Mouse (Mus musculus): ENCODE data around the gene Tmem184b.

The Tmem184b gene

DNA sequence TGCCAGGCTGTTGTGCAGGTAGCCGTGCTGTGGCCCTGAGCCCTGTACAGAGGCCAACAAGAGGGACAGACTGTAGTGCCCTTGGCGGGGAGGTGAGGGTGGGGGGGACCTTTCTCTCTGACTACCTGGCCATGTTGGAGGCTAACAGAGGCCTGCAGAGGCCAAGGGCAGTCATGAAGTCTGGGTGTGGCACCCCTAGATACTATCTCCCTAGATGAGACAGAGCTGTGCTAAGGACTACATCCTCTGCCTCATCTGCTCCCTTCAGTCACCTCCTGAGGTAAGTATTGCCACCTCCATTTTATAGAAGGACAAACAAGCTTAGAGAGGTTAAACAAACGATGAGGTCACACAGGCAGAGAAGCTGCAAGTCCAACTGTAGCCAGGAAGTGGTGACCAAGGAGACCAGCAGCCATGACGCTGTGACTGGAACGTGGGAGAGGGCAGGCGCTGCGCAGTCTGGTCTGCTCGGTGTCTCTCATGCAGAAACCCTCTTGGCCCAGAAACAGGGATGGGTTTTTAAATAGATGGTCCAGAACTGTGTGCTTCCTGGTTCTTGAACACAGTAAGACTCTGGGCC lies 34.4 kb downstream of the Tmem184b start:
- no peak for DNase-seq (ENCODE audit: low read depth, low spot score)

DNA sequence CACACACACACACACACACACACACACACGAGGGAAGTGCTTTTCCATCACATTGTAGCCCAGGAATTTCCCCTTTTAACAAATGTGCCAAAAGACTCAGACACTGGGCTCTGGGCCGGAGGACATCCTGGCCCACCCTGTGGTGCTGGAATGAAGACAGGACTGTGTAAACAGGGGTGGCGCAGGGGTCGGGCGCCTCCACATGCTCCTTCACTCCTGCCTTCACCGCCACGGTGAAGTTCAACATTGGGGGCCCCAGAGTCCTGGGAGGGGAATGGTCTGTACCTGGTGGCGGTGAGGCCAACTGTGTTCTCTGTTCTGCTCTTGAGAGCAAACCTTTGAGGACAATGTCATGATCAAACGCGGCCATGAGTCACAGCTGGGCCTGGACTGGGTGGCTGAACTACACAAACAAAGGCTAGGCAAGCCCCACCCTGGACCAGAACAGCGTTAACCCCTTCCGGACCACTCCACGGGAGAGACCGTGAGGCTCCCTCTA lies 35.0 kb downstream of the Tmem184b start:
- DNase-seq (ENCODE audit: low read depth, low spot score), result no peak

DNA sequence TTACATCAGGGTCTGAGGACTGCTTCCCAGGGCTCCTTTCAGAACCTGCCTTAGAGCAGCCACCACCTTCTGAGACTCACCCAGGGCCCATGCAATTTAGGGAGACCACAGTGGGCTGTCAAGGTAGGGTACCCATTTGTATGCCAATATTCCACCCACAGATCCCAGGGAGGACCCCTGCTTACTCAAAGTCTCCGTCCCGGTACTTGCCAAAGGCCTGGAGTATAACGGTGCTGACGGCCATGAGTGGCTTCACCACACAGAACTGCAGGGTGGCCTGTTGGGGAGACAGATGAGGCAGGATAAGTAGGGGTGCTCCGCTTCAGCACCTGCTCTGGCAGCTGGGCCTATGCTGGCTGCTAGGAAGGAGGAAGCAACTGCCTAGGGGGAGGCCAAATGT lies 37.0 kb downstream of the Tmem184b start:
- DNase-seq (ENCODE audit: low read depth, low spot score), result no peak

DNA sequence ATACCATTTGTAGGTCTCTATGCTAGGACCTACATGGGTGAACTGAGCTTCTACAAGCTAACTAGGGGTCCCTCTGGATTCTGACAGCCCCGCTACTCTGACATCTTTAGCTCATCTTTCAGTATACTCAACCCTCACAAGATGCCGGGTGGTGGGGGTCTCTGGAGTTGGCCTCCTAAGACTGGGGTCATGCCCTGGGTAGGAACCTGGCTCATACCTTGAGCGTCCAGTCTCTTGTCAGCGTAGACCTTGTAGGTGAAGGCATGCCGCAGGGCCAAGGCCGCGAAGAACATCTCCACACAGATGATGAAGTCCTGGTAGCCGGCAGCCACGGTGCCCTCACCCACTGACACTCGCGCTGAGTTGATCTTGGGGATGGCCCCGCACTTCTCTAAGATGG lies 38.3 kb downstream of the Tmem184b start:
- DNase-seq (ENCODE audit: low read depth, low spot score), result no peak

DNA sequence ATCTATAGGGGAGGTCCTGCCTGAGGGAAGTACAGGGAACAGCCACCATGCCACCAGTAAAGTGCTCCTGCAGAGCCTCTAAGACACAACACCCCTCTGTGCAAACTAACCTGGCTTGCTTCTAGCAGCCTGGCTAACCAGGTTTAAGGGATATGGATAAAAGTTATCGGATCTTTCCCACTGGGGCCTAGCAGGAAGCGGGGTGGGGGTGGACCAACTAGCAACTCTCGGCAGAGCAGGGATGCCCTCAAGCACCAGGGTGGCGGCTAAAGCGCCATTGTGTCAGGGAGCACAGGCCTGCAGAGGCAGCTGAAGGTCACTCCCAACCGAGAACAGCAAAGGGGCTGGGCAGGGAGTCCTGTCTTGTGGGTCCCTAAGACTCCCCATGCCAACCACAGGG lies 39.2 kb downstream of the Tmem184b start:
- no peak for DNase-seq (ENCODE audit: low read depth, low spot score)

DNA sequence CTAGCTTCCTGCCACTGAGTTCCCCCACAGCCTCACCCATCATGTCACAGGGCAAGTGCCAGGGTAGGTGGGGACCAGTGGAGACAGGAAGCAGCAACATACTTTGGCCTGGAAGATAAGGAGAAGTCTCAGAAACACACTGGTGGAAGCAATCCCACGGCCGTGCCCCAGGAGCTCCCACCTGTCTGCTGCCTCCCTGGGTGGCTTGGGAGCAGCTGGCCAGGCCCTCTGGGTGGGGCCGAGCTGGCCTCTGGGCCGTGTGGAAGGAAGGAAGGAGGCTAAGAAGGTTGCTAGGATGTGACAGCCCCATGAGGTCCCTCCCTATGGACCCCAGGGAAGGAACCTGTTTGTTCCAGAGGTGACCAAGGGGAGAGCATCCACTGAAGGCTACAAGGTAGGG lies 42.3 kb downstream of the Tmem184b start:
- no peak for DNase-seq (ENCODE audit: low read depth, low spot score)

DNA sequence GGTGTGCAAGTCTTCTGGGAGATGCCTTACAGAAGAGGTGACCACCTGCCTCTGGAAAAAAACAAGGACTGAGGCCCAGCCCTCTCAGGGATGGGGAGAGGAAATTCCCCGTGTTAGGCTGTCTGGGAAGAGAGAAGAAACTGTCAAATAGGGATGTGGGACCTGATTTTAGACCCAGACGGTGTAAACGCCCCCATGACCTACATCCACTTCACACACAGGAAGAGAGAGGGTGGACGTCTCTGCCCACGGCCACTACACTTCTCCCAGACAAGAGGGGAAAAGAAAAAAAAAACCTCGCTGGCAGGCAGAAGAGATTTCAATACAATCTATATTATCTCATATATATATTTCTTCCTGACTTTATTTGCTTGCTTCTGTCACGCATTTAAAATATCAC lies 43.0 kb downstream of the Tmem184b start:
- peak; percentile 63 for DNase-seq (ENCODE audit: low read depth, low spot score)

DNA sequence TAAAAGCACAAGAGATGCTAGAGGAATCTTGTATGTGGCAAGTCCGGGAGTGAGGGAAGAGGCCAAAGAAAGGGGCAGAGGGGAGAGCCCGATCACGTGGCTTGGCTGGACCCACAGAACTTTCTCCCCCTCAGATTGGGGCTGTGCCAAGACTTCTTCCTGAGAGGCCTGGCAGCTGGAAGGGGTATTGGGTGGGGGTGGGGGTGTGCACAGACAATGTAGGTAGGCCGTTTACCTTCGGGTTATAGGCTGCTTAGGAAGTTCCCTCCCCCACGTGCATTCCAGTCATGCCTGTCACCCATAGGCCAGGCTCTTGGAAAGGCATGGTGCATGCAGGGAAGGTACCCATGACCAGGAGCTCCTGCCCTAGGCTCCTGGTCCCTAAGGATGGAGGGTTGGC lies 43.4 kb downstream of the Tmem184b start:
- DNase-seq (ENCODE audit: low read depth, low spot score), result no peak

DNA sequence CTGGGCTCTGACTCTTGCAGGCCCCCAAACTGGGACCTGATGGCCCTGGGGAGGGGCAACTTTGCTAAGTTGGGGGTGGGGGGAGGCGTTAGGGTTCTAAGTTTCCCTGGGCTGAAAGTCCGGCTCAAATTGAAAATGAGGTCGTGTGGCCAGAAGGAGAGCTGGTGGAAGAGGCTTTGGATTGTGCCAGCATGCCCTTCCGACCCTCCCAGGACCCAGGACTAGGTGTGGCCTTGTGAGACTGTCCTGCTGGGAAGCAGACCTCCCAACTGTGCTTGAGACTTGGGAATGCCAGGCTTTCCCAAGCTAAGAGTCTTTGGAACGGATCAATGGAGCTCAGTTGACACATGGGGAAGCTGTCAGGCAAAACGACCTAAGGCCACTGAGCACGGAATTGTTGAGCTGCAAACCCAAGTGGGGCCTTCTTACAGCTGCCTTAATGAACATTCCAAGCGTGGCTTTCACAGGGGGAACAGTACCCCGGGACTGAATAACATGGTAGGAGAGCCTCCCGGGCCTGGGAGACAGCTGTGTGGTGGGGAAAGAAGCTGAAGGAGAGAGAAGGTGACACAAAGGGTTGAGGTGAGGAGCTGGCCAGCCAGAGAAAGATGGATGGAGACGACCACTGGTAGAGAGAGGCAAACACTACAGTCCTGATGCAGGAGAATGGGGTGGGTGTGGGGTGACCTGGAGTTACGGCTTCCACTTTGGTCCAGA lies 45.2 kb downstream of the Tmem184b start:
- no peak for DNase-seq (ENCODE audit: low read depth, low spot score)

DNA sequence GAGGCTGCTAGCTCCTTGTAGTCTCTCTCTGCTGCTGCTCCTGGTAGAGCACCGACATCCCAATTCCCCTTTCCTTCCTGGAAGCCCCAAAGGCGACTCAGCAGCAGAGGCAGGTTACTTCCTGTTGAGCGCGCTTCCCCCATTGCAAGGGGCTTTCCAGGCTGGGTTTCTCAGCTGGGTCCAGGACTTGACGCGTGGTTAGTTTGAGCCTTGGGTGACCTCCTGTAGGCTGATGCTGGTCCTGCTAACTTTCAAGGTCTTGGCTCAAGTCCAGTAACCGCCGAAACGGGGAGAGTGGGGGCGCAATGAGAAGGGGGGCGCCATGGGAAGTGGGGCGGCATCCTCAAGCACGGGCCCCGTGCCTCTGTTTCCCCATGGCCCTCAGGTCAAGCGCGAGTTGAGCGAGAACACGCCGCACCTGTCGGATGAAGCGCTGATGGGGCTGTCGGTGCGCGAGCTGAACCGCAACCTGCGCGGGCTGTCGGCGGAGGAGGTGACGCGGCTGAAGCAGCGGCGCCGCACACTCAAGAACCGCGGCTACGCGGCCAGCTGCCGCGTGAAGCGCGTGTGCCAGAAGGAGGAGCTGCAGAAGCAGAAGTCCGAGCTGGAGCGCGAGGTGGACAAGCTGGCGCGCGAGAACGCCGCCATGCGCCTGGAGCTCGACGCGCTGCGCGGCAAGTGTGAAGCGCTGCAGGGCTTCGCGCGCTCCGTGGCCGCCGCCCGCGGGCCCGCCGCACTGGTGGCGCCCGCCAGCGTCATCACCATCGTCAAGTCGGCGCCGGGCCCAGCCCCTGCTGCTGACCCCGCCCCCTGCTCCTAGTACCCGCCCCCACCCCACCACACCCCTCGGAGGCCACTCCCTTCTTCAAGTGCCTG lies 46.1 kb downstream of the Tmem184b start:
- DNase-seq (ENCODE audit: low read depth, low spot score), result peak; percentile 83

DNA sequence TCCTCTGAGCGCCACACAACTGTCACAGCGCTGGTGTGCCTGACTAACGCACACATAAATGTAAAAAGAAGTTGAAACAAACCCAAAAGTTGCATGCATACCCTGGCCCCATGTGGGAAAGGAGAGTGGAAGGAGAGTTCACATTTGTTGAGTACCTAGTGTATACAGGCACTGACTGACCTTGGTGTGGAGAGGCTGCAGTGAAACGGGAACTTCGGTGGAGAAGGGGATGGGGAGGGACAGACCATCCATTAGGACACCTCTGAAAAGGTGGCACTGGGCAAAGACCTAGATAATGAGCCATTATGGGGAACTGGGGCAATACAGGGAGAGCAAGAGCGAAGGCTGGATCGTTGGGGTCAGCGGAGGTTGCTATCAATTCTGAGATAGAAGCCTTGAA lies 46.9 kb downstream of the Tmem184b start:
- DNase-seq (ENCODE audit: low read depth, low spot score), result no peak

DNA sequence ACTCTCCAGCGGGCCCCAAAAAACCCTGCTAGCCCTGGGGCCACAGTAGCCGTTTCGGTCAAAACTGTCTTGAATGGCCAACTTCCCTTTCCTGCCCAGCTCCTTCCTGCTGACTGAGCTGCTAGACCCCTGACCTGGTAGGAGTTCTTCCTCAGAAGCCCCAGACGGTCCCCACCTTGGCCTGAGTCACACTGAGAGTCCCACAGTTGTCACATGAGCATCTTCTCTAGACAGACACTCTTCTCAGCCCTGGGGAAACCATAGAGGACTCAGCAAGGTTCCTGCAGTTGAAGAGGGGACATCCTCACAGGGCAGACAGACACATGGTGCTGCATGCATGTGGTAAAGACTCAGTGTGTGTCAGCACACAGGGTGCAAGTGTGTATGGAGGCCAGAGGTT lies 48.8 kb downstream of the Tmem184b start:
- DNase-seq (ENCODE audit: low read depth, low spot score), result no peak

DNA sequence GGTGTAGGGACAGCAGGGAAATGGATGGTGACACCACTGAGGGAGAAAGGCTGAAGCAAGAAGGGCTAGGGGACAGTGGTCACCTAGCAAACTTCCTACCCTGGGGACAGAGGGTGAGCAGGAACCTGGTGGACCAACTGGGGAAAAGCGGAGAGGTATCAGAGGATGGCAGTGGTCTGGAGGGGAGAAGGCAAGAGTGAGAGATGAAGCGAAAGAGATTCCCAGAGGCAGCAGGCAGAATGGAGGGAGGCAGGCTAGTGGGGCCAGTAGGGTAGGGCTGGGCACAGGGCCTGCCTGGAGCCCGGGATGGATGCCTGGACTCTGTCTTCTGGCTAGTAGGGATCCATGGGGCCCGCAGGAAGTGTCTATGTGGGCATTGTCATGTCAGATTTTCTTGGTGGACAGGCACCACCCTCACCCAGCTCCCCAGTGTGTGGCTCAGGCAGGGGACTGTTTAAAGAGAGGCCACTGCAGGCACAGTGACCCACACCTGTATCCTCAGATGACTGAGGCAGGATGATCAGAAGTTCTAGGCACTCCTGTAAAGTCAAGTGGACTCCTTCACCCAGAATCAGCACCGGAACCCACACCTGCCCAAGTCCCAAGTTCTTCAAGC lies 49.6 kb downstream of the Tmem184b start:
- no peak for DNase-seq (ENCODE audit: low read depth, low spot score)

DNA sequence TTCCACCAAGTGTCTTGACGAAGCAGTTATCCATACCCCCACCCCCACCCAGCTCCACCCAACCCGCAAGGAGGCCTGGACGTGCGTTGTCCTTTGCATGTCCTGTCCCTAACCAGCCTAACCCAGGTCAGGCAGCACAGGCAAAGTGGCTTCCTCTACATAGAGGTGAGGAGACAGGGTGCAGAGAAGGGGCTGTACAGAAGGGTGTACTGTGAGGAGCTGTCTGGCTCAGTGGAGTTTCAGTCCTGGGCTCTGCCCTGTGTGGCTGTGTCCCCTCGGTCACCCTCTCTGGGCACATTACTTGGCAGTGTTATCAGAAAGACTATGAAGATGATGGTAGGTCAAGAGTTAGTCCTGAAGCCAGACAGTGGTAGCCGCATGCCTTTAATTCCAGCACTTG lies 50.9 kb downstream of the Tmem184b start:
- DNase-seq (ENCODE audit: low read depth, low spot score), result no peak

DNA sequence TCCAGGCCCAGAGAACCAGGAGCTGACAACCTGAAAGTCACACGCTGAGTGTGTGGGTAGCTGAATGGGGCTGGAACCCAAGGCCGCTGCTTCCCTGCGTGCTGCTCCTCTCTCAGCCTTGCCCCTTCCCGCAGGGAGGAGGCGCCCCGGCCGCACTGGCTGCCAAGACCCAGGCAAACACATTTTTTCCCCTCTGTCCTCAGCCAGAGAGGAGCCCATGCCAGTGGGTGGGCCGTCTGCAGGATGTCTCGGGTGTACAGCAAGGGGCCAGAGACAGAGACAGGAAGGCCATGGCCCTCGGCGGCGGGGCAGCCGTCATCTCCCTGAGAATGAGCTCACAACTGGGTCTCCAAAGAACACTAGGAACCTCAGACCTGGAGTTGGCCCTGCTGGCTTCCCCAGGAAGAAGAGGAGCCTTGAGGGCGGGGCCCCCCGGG lies 52.0 kb downstream of the Tmem184b start:
- no peak for DNase-seq (ENCODE audit: low read depth, low spot score)

DNA sequence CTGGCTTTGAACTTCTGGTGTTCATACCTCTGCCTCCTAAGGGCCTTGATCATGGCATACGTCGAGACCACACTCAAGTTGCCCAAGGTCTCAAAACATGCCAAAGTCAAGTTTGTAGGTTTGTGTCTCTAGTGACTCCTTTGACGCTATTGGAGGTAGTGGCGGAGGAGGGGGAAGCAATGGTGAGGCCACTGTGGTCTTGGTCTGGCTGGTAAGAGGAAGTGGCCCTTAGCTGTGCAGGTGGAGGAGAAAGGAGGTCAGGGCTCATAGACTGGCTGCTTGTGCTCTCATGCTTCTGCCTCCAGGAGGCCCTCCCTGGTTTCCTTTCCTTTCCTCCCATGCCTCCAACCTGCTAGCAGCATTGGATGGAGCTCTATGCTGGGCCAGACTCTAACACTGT lies 52.5 kb downstream of the Tmem184b start:
- DNase-seq (ENCODE audit: low read depth, low spot score), result no peak

DNA sequence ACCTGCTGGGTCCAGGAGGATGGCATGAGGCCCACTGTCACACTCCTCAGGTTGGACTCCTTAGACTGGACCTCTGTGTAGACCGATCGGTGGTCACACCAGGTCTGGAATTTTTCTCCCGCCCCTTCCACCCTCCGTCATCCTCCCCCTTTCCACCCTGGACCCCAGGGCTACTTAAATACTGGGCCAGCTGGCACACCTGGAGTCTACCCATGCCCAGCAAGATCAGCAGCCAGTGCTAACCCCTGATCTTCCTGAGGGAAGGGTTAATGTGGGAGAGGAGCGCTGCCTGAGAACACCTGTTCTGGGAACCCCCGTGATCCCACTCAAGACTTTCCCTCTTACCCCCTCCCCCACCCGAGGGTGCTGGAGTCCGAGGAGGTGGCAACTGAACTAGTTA lies 54.7 kb downstream of the Tmem184b start:
- DNase-seq (ENCODE audit: low read depth, low spot score), result no peak

DNA sequence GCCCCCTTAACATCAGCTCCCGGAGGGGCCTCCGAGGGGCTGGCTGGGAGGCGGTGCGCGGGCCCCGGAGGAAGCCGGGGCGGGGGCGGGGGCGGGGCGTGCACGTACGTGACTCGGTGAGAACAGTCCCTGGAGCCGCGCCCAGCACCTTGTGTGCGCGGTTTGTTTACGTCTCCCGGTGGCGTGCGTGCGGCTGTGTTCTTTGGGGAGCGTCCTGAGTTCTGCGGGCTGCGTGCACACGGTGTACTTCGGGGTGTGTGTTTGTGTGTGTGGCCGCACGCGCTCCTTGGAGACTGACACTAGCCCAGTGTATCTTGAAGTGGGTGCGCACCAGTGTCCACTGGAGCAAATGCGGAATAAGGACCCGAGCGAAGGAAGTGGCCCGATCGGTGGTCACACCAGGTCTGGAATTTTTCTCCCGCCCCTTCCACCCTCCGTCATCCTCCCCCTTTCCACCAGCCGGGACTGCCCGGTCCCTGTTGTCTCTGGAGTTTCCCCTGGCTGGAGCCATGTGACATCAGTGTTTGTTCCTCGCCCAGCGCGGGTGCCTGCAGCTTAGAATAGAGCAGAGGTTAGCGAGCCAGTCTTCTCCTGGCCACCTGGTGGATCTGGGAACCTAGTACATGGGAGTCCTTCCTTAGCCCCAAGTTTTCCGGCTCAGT lies 55.4 kb downstream of the Tmem184b start:
- peak; percentile 55 for DNase-seq (ENCODE audit: low read depth, low spot score)

DNA sequence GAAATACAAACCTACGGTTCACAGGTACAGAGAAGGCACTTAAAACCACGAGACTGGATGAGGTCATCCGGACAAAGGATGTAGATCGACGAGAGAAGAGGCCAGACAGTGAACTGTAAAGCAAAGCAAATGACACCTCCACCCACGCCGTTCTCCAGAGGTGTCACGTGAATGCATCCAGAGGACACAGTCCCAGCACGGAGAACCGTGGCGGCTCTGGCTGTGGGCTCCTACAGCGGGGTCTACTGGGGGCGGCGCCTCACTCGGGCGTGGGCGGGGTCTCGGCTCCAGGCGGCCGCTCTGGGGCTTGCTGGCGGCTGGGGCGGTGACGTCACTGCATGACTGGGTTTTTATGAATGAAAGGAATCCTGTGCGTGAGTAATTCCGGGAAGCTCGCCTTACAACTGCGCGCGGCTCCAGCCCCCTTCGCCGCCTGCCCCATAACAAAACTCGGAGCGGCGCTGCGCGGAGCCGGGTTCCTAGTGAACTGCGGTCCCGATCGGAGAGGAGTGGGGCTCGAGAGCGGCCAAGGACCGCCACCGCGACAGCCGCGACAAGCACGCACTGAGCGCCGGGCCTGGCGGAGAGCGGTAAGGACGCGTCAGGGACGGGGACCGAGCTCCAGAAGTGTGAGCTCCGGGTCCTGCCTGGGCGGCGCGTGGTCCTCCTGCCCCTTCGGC lies 56.1 kb downstream of the Tmem184b start:
- DNase-seq (ENCODE audit: low read depth, low spot score), result peak; percentile 83

DNA sequence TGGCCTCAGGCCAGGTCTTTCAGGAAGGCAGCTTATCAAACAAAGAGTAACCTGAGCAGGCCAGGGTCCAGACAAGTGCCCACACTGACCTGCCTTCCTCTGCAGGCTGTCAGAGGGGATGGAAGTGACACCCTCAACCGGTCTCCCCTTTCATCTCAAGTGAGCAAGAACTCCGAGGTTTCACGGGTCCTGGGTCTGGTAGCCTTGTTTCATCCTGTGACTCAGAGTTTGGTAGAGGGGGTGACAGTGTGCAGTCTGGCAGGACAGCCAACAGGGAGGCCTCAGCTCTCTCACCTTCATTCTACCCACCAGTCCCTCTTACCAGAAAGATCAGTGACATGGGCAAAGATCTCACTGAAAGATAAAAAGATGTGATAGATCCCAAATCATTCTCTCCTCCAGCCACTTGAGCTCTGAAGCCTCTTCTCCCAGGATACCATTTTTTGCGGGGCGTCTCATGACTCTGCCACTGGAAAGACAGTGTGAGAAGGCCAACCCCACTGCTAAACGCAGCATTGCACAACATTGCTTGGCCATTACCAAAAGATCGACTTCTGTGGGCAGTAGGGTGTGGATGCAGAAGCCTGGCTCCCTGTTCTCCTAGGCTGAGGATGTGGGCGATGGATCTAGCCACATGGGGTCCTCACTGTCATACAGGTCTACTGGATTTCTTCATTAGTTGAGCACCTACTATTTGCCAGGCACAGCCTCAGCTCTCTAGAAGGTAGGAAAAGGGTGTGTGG lies 57.1 kb downstream of the Tmem184b start, which contains the start of gene Maff:
TSS of gene Maff (plus strand) at position 571 of the 743 bp plus-strand sequence.
- DNase-seq (ENCODE audit: low read depth, low spot score), result no peak
